10 mouse cellular contexts compared by ENCODE assay signal in genomic region chr3:51042223-51042846, GRCm38 (mm10).
DNase-seq lines count a peak whose midpoint lies in the region; ATAC-seq lines count a peak whose summit lies in the region.
"Had no signal": no experiment of that assay in that cellular context is flagged by ENCODE, and none has a peak within 500 bp of the region (broad histone marks: within the 10 kb centered on the region; RNA-seq: fewer than 3 reads in every experiment).

No protein-coding gene starts in this region.

- H3K36me3 ChIP-seq in heart, embryonic 11.5 days (ENCODE audit: control insufficient read depth, insufficient read depth, low read length) = no peaks in the 10 kb centered on the region
- H3K36me3 ChIP-seq in embryonic facial prominence, embryonic 13.5 days = no peaks in the 10 kb centered on the region
- H3K36me3 ChIP-seq in midbrain, embryonic 14.5 days (ENCODE audit: control insufficient read depth, insufficient read depth, low read length) = no peaks in the 10 kb centered on the region
- no peaks in the 10 kb centered on the region for H3K36me3 ChIP-seq in liver, embryonic 12.5 days

- no peak overlapping the region for H3K27ac ChIP-seq in heart, embryonic 11.5 days (ENCODE audit: low read depth, low read length)
- no peak overlapping the region; the same call in 1 of the 2 replicates for H3K27ac ChIP-seq in embryonic facial prominence, embryonic 13.5 days
- 0 out of 2 replicates have a peak overlapping the region, but pooled peaks have one; percentile 20 for H3K27ac ChIP-seq in midbrain, embryonic 14.5 days (replicated peaks; ENCODE audit: low read depth, low read length)
- no peak overlapping the region for H3K27ac ChIP-seq in liver, embryonic 12.5 days

- no peaks in the 10 kb centered on the region for H3K9me3 ChIP-seq in heart, embryonic 11.5 days (replicated peaks; ENCODE audit: control insufficient read depth, low read length)
- H3K9me3 ChIP-seq in embryonic facial prominence, embryonic 13.5 days = no peaks in the 10 kb centered on the region
- H3K9me3 ChIP-seq in midbrain, embryonic 14.5 days (ENCODE audit: control insufficient read depth, low read length) = no peaks in the 10 kb centered on the region
- no peaks in the 10 kb centered on the region for H3K9me3 ChIP-seq in liver, embryonic 12.5 days (replicated peaks)

- intact Hi-C loops in heart, postnatal 36 days (cut with DNase I) = no loop called here
- intact Hi-C loops in heart, postnatal 10 days (cut with DNase I) = no loop called here

- peak overlapping the region; percentile 47 for H3K4me2 ChIP-seq in heart, embryonic 11.5 days
- H3K4me2 ChIP-seq in embryonic facial prominence, embryonic 13.5 days = peak overlapping the region; percentile 24; the same call in 1 of the 2 replicates
- peak overlapping the region; percentile 34 for H3K4me2 ChIP-seq in midbrain, embryonic 14.5 days (ENCODE audit: low read length)
- no peak overlapping the region for H3K4me2 ChIP-seq in liver, embryonic 12.5 days

- ATAC-seq in heart, embryonic 11.5 days (replicated peaks; ENCODE audit: insufficient number of reproducible peaks, low FRiP score, low TSS enrichment) = no peak
- no peak for ATAC-seq in embryonic facial prominence, embryonic 13.5 days (ENCODE audit: insufficient number of reproducible peaks, insufficient read depth, low FRiP score, low TSS enrichment, low read depth)
- peak; percentile 24; the same call in 1 of the 2 replicates for ATAC-seq in midbrain, embryonic 14.5 days (ENCODE audit: low FRiP score, low TSS enrichment)
- ATAC-seq in liver, embryonic 12.5 days = no peak

- 46% methylated on average over 17 of the region's 17 CpGs for WGBS in heart, embryonic 11.5 days (ENCODE audit: insufficient replicate concordance)
- WGBS in embryonic facial prominence, embryonic 13.5 days = 60% methylated on average over 17 of the region's 17 CpGs
- 28% methylated on average over 17 of the region's 17 CpGs for WGBS in midbrain, embryonic 14.5 days
- WGBS in liver, embryonic 12.5 days (ENCODE audit: insufficient replicate concordance) = 67% methylated on average over 17 of the region's 17 CpGs

- no peak overlapping the region for H3K4me3 ChIP-seq in heart, embryonic 11.5 days (ENCODE audit: low read depth, low read length)
- no peak overlapping the region for H3K4me3 ChIP-seq in embryonic facial prominence, embryonic 13.5 days
- H3K4me3 ChIP-seq in midbrain, embryonic 14.5 days (replicated peaks; ENCODE audit: low read depth, low read length) = no peak overlapping the region
- no peak overlapping the region for H3K4me3 ChIP-seq in liver, embryonic 12.5 days

- H3K27me3 ChIP-seq in heart, embryonic 11.5 days (ENCODE audit: control insufficient read depth, insufficient read depth, low read length) = no peaks in the 10 kb centered on the region
- H3K27me3 ChIP-seq in embryonic facial prominence, embryonic 13.5 days = no peaks in the 10 kb centered on the region
- H3K27me3 ChIP-seq in midbrain, embryonic 14.5 days (ENCODE audit: control insufficient read depth, insufficient read depth, low read length) = no peaks in the 10 kb centered on the region
- no peaks in the 10 kb centered on the region for H3K27me3 ChIP-seq in liver, embryonic 12.5 days (replicated peaks)

- DNase-seq in heart, postnatal 36 days = no peak
- DNase-seq in heart, postnatal 10 days = peak; percentile 9 to 11
- peak; percentile 53 for DNase-seq in midbrain, embryonic 14.5 days
- DNase-seq in T-cell, adult 2 months (ENCODE audit: low spot score) = no peak
- no peak for DNase-seq in frontal cortex, postnatal 10 days (ENCODE audit: low spot score in 2 of 2)
- DNase-seq: cerebellum, adult 11 months; kidney, adult 9 months had no signal

- H3K4me1 ChIP-seq in heart, embryonic 11.5 days (ENCODE audit: control insufficient read depth, insufficient read depth, low read length) = no peaks in the 10 kb centered on the region
- H3K4me1 ChIP-seq in embryonic facial prominence, embryonic 13.5 days = no peaks in the 10 kb centered on the region; the same call in 1 of the 2 replicates
- H3K4me1 ChIP-seq in midbrain, embryonic 14.5 days (ENCODE audit: control insufficient read depth, insufficient read depth, low read length) = 0 out of 2 replicates have a peak, but pooled peaks cover 7% of the 10 kb centered on the region
- H3K4me1 ChIP-seq in liver, embryonic 12.5 days = no peaks in the 10 kb centered on the region

- H3K9ac ChIP-seq in heart, embryonic 11.5 days (ENCODE audit: low read depth, low read length) = no peak overlapping the region
- H3K9ac ChIP-seq in embryonic facial prominence, embryonic 13.5 days = no peak overlapping the region
- H3K9ac ChIP-seq in midbrain, embryonic 14.5 days (replicated peaks; ENCODE audit: low read length) = no peak overlapping the region
- no peak overlapping the region for H3K9ac ChIP-seq in liver, embryonic 12.5 days

Comparison
In these comparisons a context has a peak if more than half of its experiments do, and no peak if none do; other contexts are left out.
1. DNase-seq: peak in heart, postnatal 10 days (2 of 2) and midbrain, embryonic 14.5 days (single experiment); none in heart, postnatal 36 days (0 of 2), T-cell, adult 2 months (single experiment) and frontal cortex, postnatal 10 days (0 of 2).